Mouse (Mus musculus): ENCODE data around the gene Chac1.

The Chac1 gene

DNA sequence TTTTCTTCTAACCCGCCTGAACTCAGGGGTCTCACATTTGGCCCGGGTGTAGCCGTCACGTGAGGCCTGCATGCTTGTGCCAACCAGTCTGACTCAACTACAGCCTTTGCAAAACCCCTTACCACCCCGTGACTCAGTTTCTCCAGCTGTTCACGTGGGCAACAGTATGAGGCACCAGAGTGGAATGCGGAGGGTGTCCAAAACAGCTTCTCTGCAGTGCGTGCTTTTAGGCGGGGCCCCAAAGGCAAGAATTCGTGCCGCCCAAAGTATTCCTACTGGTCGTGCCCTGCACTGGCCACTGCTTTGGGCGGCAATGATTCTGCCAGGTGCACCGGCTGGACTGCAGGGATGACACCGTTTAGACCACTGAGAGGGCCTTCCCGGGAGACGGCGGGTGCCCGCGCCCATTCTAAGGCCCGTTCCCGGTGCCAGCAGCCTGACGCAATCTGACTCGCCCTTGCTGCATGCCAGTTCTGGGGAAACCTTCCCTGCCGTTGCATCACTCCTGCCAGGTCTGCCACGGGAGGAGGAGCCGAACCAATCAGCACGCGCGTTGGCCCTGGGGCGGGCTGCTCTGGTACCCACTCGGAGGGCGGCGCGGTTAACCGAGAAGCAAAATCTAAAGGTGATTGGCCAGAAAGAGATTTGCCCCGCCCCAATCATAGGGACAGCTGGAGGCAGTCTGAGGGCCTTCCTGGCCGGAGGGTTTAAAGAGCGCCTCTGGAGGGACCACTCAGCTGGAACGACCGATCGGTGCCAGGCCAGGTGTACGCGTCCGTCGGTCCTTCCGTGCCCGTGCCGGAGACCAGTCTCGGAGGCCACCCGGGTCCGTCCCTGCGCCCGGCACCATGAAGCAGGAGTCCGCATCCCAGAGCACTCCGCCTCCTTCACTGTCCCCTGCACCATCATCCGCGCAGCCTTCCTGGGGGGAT lies at the start of gene Chac1:
Gene Chac1 (plus strand): TSS at position 675 of the 932 bp plus-strand sequence.
- in situ Hi-C loops (cut with MboI), result no loop called here

DNA sequence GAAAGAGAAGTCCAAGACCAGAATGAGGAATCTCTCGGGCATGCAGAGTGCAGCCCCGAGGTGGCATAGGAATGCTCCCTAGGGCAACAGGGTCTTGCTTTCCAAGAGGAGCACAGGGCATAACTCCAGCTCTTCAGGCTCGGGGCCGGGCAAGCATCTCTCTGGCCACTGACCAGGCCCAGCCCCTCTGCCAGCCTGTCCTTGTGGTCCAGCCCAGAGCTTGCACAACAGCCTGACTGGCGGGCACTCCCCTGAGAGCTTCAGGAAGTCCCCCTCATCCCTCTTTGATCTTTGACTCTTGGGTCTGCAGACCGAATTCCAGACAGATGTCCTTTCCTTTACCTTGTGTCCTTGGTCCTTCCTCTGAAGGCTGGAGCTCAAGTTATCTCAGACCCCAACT lies 48.2 kb upstream of the Chac1 start:
- in situ Hi-C loops (cut with MboI), result no loop called here

DNA sequence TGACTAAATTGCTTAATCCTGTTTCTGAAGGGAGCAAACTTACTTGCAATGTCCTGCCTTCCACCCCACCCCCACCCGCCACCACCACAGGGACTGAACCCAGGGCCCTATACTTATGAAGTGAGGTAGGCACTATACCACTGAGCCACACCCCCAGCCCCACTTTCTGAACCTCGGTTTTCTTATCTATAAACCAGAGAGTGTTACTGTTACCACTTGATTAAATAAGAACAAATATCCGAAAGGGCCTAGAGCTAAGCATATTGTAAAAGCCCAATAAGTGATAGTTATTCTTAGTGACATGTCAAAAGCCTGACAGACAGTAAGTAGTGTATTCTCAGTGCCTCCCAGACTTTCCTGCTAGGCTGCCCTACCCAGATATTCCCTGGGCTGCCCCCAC lies 46.6 kb upstream of the Chac1 start:
- in situ Hi-C loops (cut with MboI), result no loop called here

DNA sequence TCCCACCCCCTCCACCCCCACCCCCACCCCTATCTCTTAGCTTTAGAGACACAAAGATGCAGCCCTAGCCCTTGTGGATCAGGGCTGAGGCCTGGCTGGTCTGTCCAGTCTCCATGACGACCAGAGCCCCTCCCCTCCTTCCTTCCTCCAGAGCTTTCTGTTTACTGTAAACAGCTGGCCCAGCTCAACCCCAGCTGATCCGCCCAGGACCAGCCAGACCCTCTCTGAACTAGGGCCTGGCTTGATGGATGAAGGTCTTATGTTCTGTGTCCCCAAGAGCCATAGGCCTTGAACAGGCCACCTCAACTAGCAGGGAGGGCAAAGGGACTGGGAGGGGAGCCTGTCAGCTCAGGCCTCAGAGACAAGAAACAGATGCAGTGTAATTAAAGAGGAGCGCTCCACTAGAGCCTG lies 46.2 kb upstream of the Chac1 start:
- in situ Hi-C loops (cut with MboI), result no loop called here

DNA sequence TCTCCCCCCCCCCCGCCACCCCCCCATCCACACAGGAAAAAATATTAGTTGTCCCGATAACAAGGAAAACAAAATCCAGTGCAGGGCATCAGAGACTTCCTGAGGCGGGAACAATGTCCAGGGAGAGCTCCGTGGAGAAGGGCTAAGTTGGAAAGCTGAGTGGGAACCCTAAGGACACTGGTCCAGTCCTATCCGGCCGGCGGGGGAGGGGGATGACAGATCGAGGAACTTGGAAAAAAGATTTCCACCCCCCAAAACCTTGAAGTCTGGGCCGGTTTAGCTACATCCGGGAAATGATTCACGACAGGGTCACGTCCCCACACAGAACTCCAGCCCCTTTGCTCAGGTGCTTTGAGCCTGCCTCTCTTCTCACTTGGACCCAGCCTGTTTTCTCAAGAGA lies 39.5 kb upstream of the Chac1 start:
- in situ Hi-C loops (cut with MboI), result no loop called here

DNA sequence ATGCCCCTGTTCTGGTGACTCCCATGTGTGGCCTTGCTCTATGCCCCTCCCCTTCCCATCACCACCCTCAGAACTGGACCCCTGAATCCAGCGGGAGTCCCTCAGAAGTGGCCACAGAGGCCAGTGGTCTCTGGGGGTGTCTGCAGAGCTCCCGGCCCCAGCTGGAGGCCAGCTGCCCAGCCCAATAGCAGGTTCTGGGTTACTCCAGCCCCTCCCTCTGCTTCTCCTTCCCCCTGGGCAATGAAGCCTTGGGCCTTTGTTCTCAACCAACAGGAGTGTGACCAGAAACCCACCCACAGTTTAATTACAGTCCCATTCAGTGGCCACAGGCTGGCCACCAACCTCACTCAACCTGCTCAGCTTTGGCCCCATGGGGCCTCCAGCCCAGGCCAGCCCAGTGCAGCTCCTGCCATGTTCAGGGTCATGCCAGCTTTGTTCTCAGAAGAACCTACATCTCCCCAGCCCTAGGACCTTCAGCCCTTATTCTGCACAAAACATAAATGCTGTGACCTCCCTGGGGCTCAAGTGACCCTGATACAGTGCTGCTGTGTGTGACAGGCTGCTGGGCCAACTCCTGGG lies 38.6 kb upstream of the Chac1 start:
- in situ Hi-C loops (cut with MboI), result no loop called here

DNA sequence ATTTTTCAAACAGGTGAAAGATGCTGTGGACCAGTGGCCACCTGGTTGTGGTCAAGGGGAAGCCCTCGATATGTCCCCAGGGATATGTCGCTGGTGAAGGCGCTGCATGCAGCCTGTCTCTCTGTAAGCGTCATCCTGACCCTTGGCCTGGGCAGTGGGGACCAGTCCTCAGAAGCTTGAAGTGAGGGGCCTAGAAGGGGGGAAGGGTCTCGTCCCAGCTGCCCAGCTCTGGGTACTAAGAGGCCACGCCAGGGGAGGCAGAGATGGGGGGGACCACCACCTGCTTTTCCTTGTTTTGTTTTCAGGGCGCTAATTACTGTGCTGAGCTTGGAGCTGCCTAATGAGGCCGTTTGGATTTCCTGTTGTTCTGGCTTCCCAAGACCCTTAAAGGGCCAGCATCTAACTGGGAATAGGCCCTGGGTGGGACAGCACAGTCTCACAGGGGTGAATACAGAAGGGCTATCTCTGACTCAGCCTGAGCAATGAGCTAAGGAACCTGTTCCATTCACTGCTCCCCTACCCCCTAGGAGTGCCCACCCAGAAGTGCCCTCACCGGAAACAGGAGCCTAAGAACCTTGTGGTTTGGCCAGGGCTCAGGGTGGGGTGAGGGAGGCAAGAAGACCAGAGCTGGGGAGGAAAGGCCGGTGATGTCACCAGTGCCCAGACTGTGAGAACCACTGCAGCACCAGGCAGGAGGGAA lies 37.1 kb upstream of the Chac1 start:
- in situ Hi-C loops (cut with MboI), result no loop called here

DNA sequence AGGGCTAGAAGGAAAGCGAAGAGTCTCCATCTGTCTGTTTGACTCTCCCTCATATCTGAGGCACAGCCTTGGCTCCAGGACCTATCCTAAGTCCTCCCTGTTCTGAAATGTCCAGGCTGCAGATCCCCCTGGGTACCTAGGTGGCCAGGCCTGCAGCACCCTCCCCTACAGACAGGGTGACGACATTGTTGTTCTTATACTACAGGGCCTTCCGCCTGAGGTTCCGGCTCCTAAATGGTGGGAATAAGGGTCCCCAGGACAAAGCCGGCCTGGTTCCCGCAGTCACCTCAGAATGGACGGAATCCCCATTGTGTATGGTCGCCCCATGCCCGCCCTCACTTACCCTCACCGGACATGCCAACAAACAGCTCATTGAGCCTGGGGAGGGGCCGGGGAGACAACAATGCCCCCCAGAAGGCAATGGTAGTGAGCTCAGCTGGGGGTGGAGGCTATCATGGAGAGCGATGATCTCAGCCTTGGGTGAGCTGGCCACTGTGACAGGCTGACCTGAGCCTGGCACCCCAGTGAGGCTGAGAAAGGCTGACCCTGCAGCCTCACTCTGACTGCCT lies 36.2 kb upstream of the Chac1 start:
- in situ Hi-C loops (cut with MboI), result no loop called here

DNA sequence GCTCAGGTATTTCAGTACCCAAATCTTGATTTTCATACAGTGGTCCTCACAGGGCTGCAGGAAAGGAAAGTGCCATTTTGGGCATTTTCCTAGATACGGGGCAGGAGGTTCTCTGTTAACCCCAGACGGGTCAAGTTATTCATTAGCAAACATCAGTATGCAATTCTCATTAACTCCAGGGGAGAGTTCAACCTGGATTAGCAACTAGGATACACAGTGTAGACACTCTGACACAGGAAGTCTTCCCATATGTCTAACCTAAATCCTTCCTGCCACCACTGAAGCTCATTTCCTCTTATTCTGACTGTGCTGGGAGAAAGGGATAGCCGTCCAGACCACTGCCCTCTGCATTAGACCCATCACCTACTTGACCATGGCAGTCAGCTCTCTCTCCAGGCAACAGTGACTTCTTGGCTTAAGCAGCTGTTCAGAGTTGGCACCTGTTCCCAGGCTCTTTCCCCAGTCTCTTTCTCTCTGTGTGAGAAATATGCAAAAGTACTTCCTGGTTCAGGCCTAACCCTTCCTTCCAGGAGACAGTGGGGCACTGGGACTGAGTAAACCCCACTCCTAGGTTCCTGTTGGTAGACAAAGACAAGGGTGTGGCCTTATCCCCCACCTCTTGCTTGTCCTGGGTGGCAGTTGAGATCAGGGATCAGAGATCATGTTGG lies 32.9 kb upstream of the Chac1 start:
- in situ Hi-C loops (cut with MboI), result no loop called here

DNA sequence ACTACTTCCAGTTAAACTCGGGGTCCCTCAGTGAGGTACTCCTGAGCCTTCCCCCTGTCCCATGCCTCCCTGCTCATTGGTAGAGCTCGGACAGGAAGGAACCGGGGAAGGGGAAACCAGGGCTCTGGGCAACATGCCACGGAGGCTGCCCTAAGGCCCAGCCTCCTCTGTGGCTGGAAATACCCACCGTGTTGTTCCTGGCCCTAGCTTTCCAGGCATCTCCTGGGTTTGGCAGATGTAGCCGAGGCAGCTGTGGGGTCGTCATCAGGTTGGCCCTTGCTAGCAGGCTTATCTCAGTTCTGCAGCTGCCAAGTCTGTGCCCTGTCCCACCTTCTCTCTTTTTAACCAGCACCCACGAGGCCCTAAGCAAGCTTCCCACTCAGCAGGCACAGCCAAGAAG lies 30.5 kb upstream of the Chac1 start:
- in situ Hi-C loops (cut with MboI), result no loop called here

DNA sequence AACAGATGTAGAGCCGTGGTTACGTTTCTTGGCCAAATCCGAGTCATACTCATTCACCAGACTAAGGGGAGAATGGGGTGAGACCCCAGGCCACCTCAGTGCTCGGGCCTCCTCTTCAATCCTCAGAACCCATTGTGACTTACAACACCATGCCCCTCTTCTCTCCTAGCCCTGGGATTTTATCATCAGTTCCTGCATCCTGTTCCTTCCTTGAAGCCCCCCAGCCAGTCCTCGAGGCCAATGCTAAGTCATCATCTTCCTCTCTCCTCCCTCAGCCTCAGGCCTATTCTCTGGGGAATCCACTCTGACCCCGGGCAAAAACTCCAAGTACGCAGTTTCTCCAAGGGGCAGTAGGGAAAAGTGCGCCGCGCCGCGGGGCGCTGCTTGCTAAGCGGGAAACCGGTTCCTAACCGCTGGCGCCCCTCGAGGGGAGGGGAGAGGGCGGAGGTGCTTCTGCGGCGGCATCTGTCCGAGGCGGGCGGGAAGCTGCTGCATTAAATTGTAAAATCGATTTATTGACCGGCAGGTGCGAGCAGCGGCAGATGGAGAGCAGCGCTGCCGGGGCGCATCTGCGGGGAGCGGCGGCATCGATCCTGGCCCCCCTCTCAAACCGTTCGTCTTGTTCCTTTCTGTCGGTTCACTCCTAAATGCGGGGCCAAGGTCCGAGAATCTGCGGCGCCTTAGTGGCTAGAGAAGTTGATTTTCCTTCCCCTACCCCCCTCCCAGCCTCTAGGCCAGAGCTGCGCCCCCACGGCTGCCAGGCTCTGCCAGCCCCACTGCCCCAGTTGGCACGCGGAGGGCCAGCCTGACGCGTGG lies 29.1 kb upstream of the Chac1 start:
- in situ Hi-C loops (cut with MboI), result no loop called here

DNA sequence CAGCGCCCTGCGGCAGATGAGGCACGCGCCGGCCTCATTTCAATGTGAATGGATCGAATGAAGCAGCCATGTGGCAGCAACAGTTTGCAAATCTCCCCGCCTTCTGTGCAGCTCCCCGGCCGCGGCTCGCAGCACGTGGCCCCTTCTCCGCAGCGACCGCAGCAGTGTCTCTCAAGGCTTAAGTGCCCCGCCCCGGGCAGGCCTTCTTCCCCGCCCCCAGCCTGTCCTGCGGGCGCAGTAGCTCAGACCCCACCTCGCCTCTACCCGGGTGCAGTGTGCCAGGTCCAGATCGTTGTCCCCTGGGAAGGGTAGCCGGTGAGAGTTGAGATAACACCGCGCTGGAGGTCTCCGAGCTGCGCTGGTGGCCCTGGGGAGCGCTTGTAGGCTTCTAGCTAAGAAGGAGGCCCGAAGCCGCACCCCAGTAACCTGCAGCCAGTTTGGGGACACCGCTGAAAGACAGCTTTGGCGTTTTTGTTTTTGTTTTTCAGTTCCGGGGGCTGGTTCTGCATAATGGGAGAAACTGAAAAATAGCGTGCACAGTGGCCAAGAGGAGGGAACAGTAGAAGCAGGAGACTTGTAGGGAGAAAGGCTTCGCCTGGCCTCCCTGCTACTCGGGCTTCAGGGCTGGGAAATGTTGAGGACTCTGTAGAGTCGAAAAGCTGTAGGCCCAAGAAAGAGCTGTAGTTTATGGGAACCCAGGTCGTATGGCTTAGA lies 28.3 kb upstream of the Chac1 start:
- in situ Hi-C loops (cut with MboI), result no loop called here

DNA sequence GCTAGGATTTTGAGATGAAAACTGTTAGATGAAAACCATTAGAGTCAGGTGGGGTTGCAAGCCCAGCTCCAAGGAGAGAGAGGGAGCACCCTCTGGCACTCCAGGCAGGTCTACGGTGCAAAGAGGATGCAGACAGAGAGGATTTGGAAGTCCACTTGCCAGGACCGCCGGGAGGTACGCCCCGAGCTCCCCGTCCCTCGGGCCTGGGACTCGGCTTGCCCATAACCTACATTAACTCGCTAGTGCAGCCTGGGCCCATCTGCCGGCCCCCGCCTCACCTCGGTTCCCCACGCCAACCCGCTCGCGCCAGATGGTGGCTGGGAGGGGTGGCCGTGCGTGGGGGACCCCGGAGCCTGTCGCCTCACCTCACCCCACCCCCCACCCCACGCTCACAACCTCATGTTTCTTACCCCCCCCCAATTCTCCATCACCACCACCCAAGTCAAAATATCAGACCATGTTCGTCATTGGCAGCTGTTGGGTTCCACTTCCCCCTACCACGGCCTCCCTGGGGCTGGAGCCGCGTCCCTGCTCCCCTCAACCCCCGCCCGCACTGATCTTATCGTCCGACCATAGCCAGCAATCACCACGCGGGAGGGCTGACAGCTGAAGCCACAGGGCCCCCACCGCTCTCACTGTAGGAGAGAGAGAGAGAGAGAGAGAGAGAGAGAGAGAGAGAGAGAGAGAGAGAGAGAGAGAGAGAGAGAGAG lies 27.0 kb upstream of the Chac1 start:
- in situ Hi-C loops (cut with MboI), result no loop called here

DNA sequence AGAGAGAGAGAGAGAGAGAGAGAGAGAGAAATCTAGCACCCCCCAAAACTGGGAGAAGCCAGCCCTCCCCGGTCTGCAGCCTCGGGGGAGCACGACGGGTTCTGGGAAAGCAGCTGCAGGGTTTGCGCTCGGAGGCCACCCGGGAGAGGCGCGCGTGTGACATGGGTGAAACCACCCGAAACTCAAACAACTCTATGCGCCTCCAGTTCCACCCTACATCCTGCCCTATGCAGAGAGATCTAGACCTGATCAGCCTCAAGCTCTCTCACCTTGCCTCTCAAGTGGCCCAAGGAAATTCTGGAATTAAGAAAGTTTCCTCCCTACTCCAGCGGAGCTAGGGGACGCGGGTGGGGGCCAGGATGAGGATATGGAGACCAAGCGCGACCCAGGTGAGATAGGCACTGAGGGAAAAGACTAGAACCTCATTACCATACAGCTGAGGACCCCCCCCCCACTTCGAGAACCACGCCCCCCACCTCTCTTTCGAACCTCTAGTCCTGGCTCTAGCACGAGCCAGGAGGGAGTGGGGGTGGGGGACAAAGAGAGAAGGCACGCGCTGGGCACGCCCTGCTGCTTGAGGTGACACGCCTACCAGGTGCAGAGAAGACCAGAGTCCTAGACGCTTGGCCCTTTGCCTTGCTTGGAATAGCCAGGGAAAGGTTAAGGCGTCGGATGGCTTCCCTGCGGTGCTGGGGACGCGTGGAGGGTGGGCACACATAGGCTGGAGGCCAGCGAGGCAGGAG lies 26.3 kb upstream of the Chac1 start:
- in situ Hi-C loops (cut with MboI), result no loop called here

DNA sequence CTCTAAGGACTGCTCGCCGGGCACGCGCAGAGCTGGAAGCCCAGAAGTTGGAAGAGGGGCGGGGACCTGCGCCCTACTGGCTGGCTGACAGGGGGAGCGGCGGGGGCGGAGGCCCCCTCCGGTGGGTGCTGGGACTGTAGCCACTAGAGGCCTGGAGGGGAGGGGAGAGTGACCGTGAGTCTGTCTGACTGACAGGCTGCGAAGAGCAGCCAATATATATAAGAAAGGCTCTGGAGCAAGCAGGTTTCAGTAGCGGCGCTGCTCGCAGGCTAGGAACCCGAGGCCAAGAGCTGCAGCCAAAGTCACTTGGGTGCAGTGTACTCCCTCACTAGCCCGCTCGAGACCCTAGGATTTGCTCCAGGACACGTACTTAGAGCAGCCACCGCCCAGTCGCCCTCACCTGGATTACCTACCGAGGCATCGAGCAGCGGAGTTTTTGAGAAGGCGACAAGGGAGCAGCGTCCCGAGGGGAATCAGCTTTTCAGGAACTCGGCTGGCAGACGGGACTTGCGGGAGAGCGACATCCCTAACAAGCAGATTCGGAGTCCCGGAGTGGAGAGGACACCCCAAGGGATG lies 25.4 kb upstream of the Chac1 start, which contains the start of gene Dll4:
Gene Dll4 (plus strand): TSS at position 217 of the 576 bp plus-strand sequence.
- in situ Hi-C loops (cut with MboI), result no loop called here

DNA sequence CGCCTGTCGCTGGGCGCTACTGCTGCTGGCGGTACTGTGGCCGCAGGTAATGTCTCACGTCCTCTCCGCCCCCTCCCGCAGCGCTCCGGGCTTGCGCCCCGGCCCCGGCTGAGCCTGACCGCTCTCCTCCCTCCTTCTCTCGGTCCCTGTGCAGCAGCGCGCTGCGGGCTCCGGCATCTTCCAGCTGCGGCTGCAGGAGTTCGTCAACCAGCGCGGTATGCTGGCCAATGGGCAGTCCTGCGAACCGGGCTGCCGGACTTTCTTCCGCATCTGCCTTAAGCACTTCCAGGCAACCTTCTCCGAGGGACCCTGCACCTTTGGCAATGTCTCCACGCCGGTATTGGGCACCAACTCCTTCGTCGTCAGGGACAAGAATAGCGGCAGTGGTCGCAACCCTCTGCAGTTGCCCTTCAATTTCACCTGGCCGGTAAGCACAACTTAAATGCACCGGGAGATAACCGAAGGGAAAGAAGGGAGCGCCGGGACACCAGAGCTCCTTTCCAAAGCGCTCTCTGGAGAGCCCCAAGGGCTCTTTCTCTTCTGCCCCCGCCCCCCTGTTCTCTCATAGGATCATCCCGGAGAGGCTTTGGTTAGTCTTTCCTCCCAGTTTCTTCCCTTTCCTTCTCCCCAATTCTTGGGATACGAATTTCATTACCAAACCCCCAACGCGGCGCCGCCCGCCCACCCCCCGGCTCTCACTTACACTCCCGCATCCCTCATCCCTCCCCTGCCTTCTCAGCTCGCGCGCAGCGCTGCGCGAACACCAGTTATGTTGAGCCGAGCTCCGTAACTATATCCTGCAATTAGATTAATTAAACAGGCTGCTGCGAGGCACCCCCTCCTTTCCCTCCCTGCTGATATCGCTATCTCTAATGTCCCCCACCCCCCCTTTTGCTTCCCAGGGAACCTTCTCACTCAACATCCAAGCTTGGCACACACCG lies 24.6 kb upstream of the Chac1 start:
- in situ Hi-C loops (cut with MboI), result no loop called here

DNA sequence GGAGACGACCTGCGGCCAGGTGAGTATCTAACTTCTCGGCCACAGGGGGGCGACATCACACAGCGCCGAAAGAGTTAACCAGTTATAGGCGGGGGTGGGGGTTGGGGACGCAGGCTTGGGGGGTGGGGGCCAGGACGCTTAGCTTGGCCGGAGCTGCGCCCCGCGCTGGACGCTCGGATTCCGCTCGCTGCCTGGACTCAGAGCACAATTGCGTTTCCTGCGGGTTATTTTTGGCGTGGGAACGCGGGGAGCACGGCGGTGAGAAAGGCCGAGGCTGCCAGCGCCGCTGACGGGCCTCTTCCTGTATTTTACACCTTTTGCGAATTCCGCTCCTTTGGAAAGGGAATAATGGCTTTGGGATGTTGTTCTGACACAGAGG lies 23.9 kb upstream of the Chac1 start:
- in situ Hi-C loops (cut with MboI), result no loop called here
